Mouse (Mus musculus) spleen, adult 2 months (tissue): Measurements from ENCODE around the gene Mmp11. TPM values are rescaled to one million over a fixed set of nuclear protein-coding genes. Genes with fewer than 3 reads are reported as not detected.

Experiments used
- DNase-seq, 2 experiments: peaks; one replicate each; pipeline versions ENCODE4 v3.0.0 to v3.0.0-alpha.2; 2012 to 2021; ENCODE audit warnings: low spot score in 2 of 2, low read depth in 1 of 2
- H3K27ac ChIP-seq: fragments of 200-500 bp; 2 replicates; pipeline ENCODE4 v1.5.1; 2012; ENCODE audit warnings: low read length, inconsistent platforms; ENCODE audit not compliant: insufficient read depth
- H3K27me3 ChIP-seq: fragments of 200-500 bp; 2 replicates; pipeline ENCODE4 v1.6.1; 2012; ENCODE audit warnings: mild to moderate bottlenecking, moderate library complexity, low read length, inconsistent platforms; ENCODE audit not compliant: control insufficient read depth, insufficient read depth
- H3K36me3 ChIP-seq: fragments of 200-500 bp; 2 replicates; pipeline ENCODE4 v1.6.1; 2012; ENCODE audit warnings: mild to moderate bottlenecking, low read length, inconsistent platforms; ENCODE audit not compliant: control insufficient read depth, insufficient read depth
- H3K4me1 ChIP-seq: fragments of 200-500 bp; 2 replicates; pipeline ENCODE4 v1.6.1; 2011; ENCODE audit warnings: inconsistent platforms; ENCODE audit not compliant: control insufficient read depth, insufficient read depth, insufficient read length
- H3K4me3 ChIP-seq: fragments of 200-500 bp; 2 replicates; pipeline ENCODE4 v1.5.1; 2011; ENCODE audit warnings: mild to moderate bottlenecking, inconsistent platforms; ENCODE audit not compliant: insufficient read depth, insufficient read length; ENCODE audit errors: extremely low read depth
- CTCF ChIP-seq: fragments of 200-500 bp; IDR thresholded peaks from 2 replicates; pipeline ENCODE4 v1.5.1; 2011; ENCODE audit warnings: mild to moderate bottlenecking, inconsistent platforms; ENCODE audit not compliant: insufficient read depth, insufficient read length, insufficient replicate concordance; ENCODE audit errors: extremely low read depth
- POLR2A ChIP-seq: fragments of 200-500 bp; IDR thresholded peaks from 2 replicates; pipeline ENCODE4 v1.6.1; 2011; ENCODE audit warnings: low read depth, low read length, inconsistent platforms
- WGBS: fragments of 180-500 bp; shearing (Covaris S2); methylation state at CpG from one replicate; pipeline ENCODE4 v1.1.7; 2018; 5-methylcytosine and 5-hydroxymethylcytosine counted together
- polyA plus RNA-seq: library from polyadenylated mRNA; depleted of rRNA; stranded (reverse); fragments of >200 nt; gene quantifications from 2 replicates; pipeline ENCODE4 v1.2.3, GENCODE M21; 2012

Gene Mmp11
- polyA plus RNA-seq, 1 experiment, result 7.9 TPM

DNA sequence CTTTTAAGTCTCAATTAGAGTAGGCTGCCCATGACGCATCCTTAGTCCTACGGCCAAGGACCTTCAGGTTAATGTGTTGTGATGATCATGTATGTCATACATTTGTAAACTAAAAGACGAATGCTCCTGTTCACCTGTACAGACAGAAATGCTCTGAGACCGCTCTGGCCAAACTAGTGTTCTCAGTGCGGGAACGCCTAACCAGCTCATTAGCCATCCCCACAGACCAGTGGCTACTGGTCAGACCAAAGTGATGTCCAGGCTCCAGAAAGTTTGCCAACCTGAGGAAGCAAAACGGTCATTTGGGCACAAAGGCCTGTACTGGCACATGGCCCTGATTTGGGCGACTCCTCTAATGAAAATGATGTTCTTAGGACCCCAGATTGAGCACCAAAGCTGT is 51.6 kb downstream of the Mmp11 start:
- TF ChIP-seq CTCF (no peak), POLR2A (no peak)
- Histone ChIP-seq H3K27me3 (no peaks in the 10 kb centered on the region; the same call in 1 of the 2 replicates), H3K27ac (no peak overlapping the region), H3K4me1 (no peaks in the 10 kb centered on the region; the same call in 1 of the 2 replicates), H3K36me3 (no peaks in the 10 kb centered on the region), H3K4me3 (no peak overlapping the region)
- WGBS, result 92% methylated on average over 8 of the region's 8 CpGs
- no peak for DNase-seq

GRCm38 (mm10) chr10:75883232-75883552 is 53.1 kb downstream of the Mmp11 start:
- TF ChIP-seq POLR2A, result no peak
- peak; percentile 59; the same call in 1 of the 2 replicates for TF ChIP-seq CTCF
- no peaks in the 10 kb centered on the region for H3K36me3 ChIP-seq
- no peaks in the 10 kb centered on the region; the same call in 1 of the 2 replicates for H3K27me3 ChIP-seq
- H3K4me3 ChIP-seq, result no peak overlapping the region
- H3K4me1 ChIP-seq, result no peaks in the 10 kb centered on the region; the same call in 1 of the 2 replicates
- WGBS, result 7% methylated on average over 10 of the region's 10 CpGs
- no peak overlapping the region for H3K27ac ChIP-seq
- peak; percentile 57 to 66 for DNase-seq

DNA sequence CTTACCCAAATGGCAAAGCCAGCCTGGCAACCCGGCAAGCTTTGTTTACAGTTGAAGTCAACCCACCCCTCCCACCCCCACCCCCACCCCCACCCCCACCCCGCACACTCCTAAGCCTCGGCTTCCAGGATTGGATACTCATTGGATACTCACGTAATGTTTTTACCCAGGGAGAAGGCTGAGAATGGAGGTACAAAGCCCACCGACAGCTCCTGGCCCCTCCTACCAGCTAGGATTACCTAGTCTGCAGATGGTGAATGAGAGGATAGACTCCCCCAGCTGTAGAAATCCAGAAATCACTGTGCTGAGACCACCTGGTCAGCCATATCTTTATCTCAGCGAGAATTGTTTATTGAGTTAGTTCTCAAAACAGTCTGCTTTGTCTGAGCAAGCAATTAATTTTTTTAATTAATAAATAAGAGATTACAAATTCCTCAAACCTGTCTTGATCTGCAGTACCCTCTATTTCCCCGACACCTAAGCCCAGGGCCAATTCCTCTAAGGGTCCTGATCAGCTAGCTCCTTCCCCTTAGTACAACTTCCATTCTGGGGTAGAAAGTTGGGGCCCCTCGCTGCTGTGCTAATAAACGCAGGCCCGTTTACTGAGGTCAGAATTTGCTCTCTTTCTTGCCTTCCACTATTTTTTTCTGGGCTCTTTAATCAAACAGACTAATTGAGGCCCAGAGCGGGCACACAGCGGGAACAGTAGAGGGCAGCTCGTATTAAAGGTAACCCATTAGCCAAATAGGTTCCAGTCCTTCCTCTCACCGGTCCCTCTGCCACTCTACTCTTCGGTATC is 53.7 kb downstream of the Mmp11 start:
- Histone ChIP-seq H3K27me3 (no peaks in the 10 kb centered on the region; the same call in 1 of the 2 replicates), H3K4me1 (no peaks in the 10 kb centered on the region; the same call in 1 of the 2 replicates), H3K4me3 (no peak overlapping the region), H3K27ac (no peak overlapping the region), H3K36me3 (no peaks in the 10 kb centered on the region)
- no peak for TF ChIP-seq POLR2A
- TF ChIP-seq CTCF, result no peak
- DNase-seq, result no peak
- WGBS, result 46% methylated on average over 15 of the region's 15 CpGs

DNA sequence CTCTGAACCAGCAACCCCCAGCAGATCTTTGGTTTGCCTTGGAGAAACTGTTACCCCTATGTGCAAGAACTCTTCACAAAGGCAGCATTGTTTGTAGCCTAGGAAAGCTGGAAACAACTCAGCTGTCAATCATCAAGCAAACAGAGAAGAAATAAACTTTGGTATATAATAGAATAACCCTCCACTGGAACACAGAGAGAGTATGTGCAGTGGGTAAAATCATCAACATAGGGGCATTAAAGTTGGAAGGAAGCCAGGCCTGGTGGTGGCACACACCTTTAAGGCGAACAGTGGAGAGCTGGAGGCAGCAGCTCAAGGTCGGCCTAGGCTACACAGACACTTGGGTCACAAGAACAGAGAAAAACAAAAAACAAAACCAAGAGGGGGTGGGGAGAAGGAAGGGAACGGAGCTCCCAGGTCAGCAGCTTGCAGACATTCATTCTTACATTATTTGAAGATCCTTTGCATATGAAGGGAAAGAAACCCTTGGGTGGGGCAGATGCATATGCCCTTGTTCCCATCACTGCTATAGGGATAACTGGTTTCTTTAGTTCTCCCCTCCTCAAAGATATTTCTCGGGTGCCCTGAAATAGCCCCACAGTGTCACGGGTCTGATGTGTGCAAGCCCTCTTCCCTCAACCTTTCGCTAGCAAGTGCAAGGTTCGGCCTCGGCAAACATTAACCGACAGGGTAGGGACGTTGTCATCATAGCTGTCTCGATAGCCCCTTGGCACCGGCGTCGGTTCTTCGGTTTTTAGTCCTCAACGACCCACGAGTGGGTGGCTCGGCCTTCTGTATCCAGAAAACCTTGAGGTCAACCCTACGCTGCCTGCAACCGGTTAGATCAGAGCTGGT is 54.5 kb downstream of the Mmp11 start:
- Histone ChIP-seq H3K27ac (no peak overlapping the region), H3K27me3 (no peaks in the 10 kb centered on the region; the same call in 1 of the 2 replicates), H3K36me3 (no peaks in the 10 kb centered on the region), H3K4me1 (no peaks in the 10 kb centered on the region; the same call in 1 of the 2 replicates), H3K4me3 (no peak overlapping the region)
- TF ChIP-seq POLR2A, result no peak
- WGBS, result 65% methylated on average over 20 of the region's 20 CpGs
- no peak for DNase-seq

DNA sequence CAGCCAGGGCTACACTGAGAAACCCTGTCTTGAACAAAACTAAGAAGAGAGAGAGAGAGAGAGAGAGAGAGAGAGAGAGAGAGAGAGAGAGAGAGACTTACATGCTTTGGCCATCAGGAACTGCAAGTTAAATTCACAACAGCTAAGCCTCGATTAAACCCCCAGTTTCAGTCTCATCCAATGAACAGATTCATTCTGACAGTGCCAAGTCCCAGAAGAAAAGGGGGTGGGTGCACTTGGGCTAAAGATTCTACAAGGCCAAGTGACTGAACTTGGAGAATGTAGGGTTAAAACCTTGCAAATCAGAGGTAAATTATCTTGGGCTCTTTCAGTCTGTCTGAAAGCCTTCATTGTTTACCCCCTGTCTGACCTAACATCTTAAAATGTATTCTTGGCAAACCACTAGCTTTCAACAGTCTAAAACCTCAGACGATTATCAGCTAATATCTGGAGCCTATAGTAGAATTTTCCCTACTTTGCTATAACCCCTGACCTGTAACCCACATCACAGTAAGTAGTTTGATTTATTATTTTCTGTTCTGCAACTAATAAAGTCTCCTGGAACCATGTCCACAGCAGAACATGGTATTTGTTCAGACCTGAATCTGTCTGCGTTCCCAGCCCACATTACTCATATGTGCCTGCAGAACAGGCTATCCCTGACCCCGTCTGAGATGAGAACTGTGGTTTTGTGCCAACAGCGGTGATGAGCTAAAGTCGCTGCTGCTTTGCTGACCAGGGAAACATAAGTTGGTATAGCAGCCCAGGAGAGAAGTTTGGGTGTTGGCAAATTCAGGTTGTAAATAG is 55.3 kb downstream of the Mmp11 start:
- H3K27me3 ChIP-seq, result no peaks in the 10 kb centered on the region; the same call in 1 of the 2 replicates
- 78% methylated on average over 6 of the region's 6 CpGs for WGBS
- no peaks in the 10 kb centered on the region; the same call in 1 of the 2 replicates for H3K4me1 ChIP-seq
- no peak for TF ChIP-seq POLR2A
- no peak for TF ChIP-seq CTCF
- H3K36me3 ChIP-seq, result no peaks in the 10 kb centered on the region
- DNase-seq, result no peak
- H3K27ac ChIP-seq, result no peak overlapping the region
- no peak overlapping the region for H3K4me3 ChIP-seq

DNA sequence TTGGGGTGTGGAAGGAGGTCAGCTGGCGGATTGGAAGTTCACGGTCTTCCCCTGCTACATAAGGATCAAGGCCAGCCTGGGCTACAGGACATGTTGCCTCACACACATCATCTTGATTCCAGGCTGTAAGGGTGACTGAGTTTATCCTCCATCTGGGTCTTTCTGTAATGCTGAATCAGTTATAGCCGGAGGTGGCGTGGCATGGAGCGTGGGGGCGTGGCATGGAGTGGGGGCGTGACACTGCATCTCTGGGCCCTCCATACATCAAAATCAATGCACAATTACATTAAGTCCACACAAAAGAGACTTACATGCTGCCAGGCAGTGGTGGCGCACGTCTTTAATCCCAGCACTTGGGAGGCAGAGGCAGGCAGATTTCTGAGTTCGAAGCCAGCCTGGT is 55.9 kb downstream of the Mmp11 start:
- no peak for TF ChIP-seq CTCF
- TF ChIP-seq POLR2A, result no peak
- Histone ChIP-seq H3K27ac (no peak overlapping the region), H3K4me1 (no peaks in the 10 kb centered on the region; the same call in 1 of the 2 replicates), H3K4me3 (no peak overlapping the region), H3K36me3 (no peaks in the 10 kb centered on the region), H3K27me3 (no peaks in the 10 kb centered on the region; the same call in 1 of the 2 replicates)
- 94% methylated on average over 10 of the region's 10 CpGs for whole genome bisulfite sequencing
- DNase-seq, result no peak
